Mouse (Mus musculus): ENCODE results near the gene Lemd2. TPM values are rescaled to one million over a fixed set of nuclear protein-coding genes. Genes with fewer than 3 reads are reported as not detected.

Lemd2 gene
- polyA plus RNA-seq, 1 experiment, result 190 TPM

DNA sequence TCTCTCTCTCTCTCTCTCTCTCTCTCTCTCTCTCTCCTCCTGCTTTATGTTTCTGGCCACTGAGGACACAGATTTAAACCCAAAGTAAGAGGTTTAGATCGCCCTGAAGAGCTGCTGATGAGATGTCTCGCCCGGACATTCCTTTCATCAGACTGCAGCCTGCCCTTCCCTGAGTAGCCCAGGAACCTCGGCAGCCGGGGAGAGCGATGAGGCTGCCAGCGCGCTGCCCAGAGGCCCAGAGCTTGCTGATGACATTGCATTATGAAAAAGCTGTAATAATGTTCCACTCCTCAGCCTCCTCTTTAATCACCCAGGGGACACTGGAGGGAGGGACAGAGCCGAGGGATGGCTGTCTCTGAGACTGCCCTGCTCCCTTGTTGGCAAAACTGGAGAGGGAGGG, 64.0 kb downstream of the Lemd2 start:
- TF ChIP-seq POLR2A (IDR thresholded peaks at IDR 0.05; ENCODE audit: control insufficient read depth, extremely low read depth, insufficient read depth, low read length, poor library complexity), result no peak
- no peak for TF ChIP-seq CTCF (IDR thresholded peaks at IDR 0.05; ENCODE audit: borderline replicate concordance, control insufficient read depth, extremely low read depth, insufficient read depth, low read length, poor library complexity)
- H3K27me3 ChIP-seq (ENCODE audit: control insufficient read depth, insufficient read depth, low read length), result no peaks in the 10 kb centered on the region
- 93% methylated on average over 9 of the region's 9 CpGs for WGBS

More for the DNA sequence above, 64.0 kb downstream of the Lemd2 start:
- DNase-seq, result no peak
- no peak overlapping the region for H3K27ac ChIP-seq (ENCODE audit: control insufficient read depth, insufficient read depth, low read length)
- no peak overlapping the region for H3K4me3 ChIP-seq (ENCODE audit: control insufficient read depth, insufficient read depth, low read length)
- no peaks in the 10 kb centered on the region for H3K4me1 ChIP-seq (replicated peaks; ENCODE audit: control insufficient read depth, insufficient read depth, low read length)
- no peaks in the 10 kb centered on the region for H3K36me3 ChIP-seq (ENCODE audit: control insufficient read depth, insufficient read depth, low read length)

Other genes starting within 250 kb of the Lemd2 start
- 54.6 and 60.7 TPM in 2 replicates for gene Zbtb9, start 231.3 kb downstream of the Lemd2 start, polyA plus RNA-seq (2012; rRNA removed)
- 118 and 131 TPM in 2 replicates for gene Bak1, start 175.5 kb downstream of the Lemd2 start, polyA plus RNA-seq (2012; rRNA removed)
- 42.0 and 54.2 TPM in 2 replicates for gene Itpr3, start 147.2 kb downstream of the Lemd2 start, polyA plus RNA-seq (2012; rRNA removed)
- 119 and 152 TPM in 2 replicates for gene Uqcc2, start 70.6 kb downstream of the Lemd2 start, polyA plus RNA-seq (2012; rRNA removed)
- gene Ip6k3, start 36.7 kb downstream of the Lemd2 start, polyA plus RNA-seq (2012; rRNA removed), result 0.61 and 1.4 TPM in 2 replicates

Measured in thymus, adult 2 months (tissue).